Mouse (Mus musculus): Measurements from ENCODE around the gene Ntn5. TPM values are rescaled to one million over a fixed set of nuclear protein-coding genes. Genes with fewer than 3 reads are reported as not detected.

Gene Ntn5
- polyA plus RNA-seq, 1 experiment from 2014 or later = not detected

GRCm38 (mm10) chr7:45702809-45703520 is 19.1 kb downstream of the Ntn5 start:
- Histone ChIP-seq H3K27me3 (peaks cover 25% of the 10 kb centered on the region), H3K4me2 (peak overlapping the region; percentile 99), H3K9me3 (replicated peaks) (no peaks in the 10 kb centered on the region), H3K27ac (peak overlapping the region; percentile 90; the same call in 1 of the 2 replicates), H3K9ac (no peak overlapping the region), H3K36me3 (ENCODE audit: poor library complexity, severe bottlenecking) (no peaks in the 10 kb centered on the region), H3K4me3 (no peak overlapping the region), H3K4me1 (peaks cover 69% of the 10 kb centered on the region)
- 92% methylated on average over 17 of the region's 17 CpGs for WGBS
- no peak for ATAC-seq

GRCm38 (mm10) chr7:45703521-45704033 is 19.8 kb downstream of the Ntn5 start:
- peak overlapping the region; percentile 67 for H3K9ac ChIP-seq
- 35% methylated on average over 12 of the region's 12 CpGs for WGBS
- peaks cover 20% of the 10 kb centered on the region for H3K27me3 ChIP-seq
- peak overlapping the region; percentile 99 for H3K4me2 ChIP-seq
- H3K4me1 ChIP-seq = peaks cover 75% of the 10 kb centered on the region
- peak overlapping the region; percentile 90 for H3K27ac ChIP-seq
- H3K36me3 ChIP-seq (ENCODE audit: poor library complexity, severe bottlenecking) = no peaks in the 10 kb centered on the region
- H3K9me3 ChIP-seq (replicated peaks) = no peaks in the 10 kb centered on the region
- no peak for ATAC-seq
- H3K4me3 ChIP-seq = peak overlapping the region; percentile 57

- Histone ChIP-seq H3K9me3 (replicated peaks) (no peaks in the 10 kb centered on the region), H3K27ac (peak overlapping the region; percentile 90), H3K9ac (peak overlapping the region; percentile 67), H3K27me3 (peaks cover 15% of the 10 kb centered on the region), H3K4me1 (peaks cover 80% of the 10 kb centered on the region), H3K4me2 (peak overlapping the region; percentile 99), H3K36me3 (ENCODE audit: poor library complexity, severe bottlenecking) (no peaks in the 10 kb centered on the region), H3K4me3 (peak overlapping the region; percentile 57)
- peak; percentile 28 for ATAC-seq
- WGBS = 0% methylated on average over 13 of the region's 13 CpGs
Observed at GRCm38 (mm10) chr7:45704046-45704559, 20.3 kb downstream of the Ntn5 start.

DNA sequence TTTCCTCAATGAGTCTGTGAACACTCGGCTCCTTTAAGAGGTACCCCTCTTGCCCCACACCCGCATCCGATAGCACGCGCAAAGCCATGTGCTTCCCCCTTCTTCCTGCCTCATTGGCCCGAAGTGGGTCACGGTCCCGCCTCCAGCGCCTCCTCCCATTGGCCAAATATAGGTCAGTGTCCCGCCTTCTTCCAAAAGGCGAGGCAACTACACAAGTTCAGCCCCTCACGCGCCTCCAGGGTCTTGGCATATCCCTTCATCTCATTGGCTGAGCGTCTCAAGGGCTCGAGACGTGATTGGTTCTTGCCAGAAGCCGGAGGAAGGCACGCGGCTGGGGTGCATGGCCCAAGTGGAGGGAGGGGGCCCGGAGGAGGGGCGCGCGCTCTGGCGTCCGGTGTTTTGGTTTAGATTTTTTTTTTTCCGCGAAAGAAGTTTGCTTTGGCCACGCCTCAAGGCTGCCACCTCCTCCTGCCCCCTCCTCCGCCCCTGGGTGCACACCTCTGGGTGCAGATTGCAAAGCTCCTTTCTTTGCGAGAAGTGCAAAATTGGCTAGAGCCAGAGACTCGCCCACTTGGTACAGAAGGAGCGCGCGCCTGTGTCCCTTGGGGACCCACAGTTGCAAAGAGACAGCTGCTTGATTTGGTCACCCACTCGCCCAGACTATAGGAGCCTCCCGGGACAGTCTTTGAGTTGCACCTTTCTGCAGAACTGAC is 21.1 kb downstream of the Ntn5 start, which contains the start of gene Dbp:
Dbp (plus strand) TSS at position 359 of the 713 bp plus-strand sequence.
- Histone ChIP-seq H3K4me3 (peak within 1 kb of the TSS; percentile 57), H3K36me3 (ENCODE audit: poor library complexity, severe bottlenecking) (peaks cover 3% of the 10 kb centered on the region), H3K9me3 (replicated peaks) (no peaks in the 10 kb centered on the region), H3K27me3 (peaks cover 7% of the 10 kb centered on the region), H3K9ac (peak within 1 kb of the TSS; percentile 83), H3K27ac (peak within 1 kb of the TSS; percentile 90), H3K4me1 (peaks cover 81% of the 10 kb centered on the region), H3K4me2 (peak within 1 kb of the TSS; percentile 99)
- ATAC-seq = peak; percentile 89
- WGBS = under 1% methylated on average over 36 of the region's 36 CpGs

DNA sequence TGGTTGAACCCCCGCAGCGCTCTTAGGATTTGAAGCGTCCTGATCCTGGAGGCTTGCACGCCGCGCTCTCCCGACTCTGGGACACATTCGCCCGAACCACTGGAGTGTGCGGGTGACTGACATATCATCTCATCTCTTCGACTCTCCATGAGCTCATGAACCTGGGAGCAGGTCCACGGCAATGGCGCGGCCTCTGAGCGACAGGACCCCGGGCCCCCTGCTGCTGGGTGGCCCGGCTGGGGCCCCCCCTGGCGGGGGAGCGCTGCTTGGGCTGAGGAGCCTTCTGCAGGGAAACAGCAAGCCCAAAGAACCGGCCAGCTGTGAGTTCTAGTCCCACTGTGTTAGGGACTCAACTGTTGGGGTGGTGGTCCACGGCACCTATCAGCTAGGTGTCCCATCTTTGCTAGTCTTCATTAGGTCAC is 21.6 kb downstream of the Ntn5 start:
- under 1% methylated on average over 21 of the region's 21 CpGs for WGBS
- H3K4me1 ChIP-seq = peaks cover 81% of the 10 kb centered on the region
- no peak for ATAC-seq
- peak overlapping the region; percentile 55 for H3K27ac ChIP-seq
- peaks cover 9% of the 10 kb centered on the region for H3K36me3 ChIP-seq (ENCODE audit: poor library complexity, severe bottlenecking)
- peaks cover 2% of the 10 kb centered on the region; the same call in 1 of the 2 replicates for H3K27me3 ChIP-seq
- H3K9me3 ChIP-seq (replicated peaks) = no peaks in the 10 kb centered on the region
- H3K4me3 ChIP-seq = peak overlapping the region; percentile 57
- H3K4me2 ChIP-seq = peak overlapping the region; percentile 99
- peak overlapping the region; percentile 83 for H3K9ac ChIP-seq

DNA sequence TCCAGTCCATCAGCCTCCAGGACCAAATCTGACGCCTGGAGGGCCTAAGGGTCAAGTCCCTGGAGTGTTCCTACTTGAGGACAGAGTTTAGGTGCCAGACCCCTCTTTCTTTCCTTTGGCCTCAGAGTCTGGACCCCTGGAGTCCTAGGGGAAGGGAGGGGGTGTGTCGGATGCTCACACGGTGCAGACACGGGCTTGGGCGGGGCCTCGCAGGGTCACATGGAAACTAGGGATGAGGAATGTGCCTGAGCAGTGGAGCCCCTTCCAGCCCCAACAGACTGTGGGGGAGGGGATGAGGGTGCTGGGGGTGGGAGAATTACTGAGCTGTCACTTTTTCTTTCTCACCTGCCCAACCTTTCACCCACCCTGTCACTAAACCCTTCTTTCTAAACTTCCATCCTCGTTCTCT is 22.1 kb downstream of the Ntn5 start:
- under 1% methylated on average over 7 of the region's 7 CpGs for WGBS
- no peak for ATAC-seq
- Histone ChIP-seq H3K4me3 (peak overlapping the region; percentile 57), H3K9me3 (replicated peaks) (no peaks in the 10 kb centered on the region), H3K4me2 (peak overlapping the region; percentile 99), H3K9ac (peak overlapping the region; percentile 83), H3K4me1 (peaks cover 81% of the 10 kb centered on the region), H3K27ac (0 out of 2 replicates have a peak overlapping the region, but pooled peaks have one; percentile 55), H3K36me3 (ENCODE audit: poor library complexity, severe bottlenecking) (peaks cover 13% of the 10 kb centered on the region), H3K27me3 (no peaks in the 10 kb centered on the region)

GRCm38 (mm10) chr7:45706721-45707241 is 23.0 kb downstream of the Ntn5 start:
- Histone ChIP-seq H3K27me3 (no peaks in the 10 kb centered on the region), H3K27ac (peak overlapping the region; percentile 75), H3K9me3 (replicated peaks) (no peaks in the 10 kb centered on the region), H3K4me1 (peaks cover 72% of the 10 kb centered on the region), H3K9ac (peak overlapping the region; percentile 83), H3K4me2 (peak overlapping the region; percentile 99), H3K4me3 (peak overlapping the region; percentile 57), H3K36me3 (ENCODE audit: poor library complexity, severe bottlenecking) (peaks cover 22% of the 10 kb centered on the region)
- no peak for ATAC-seq
- under 1% methylated on average over 44 of the region's 45 CpGs for WGBS

DNA sequence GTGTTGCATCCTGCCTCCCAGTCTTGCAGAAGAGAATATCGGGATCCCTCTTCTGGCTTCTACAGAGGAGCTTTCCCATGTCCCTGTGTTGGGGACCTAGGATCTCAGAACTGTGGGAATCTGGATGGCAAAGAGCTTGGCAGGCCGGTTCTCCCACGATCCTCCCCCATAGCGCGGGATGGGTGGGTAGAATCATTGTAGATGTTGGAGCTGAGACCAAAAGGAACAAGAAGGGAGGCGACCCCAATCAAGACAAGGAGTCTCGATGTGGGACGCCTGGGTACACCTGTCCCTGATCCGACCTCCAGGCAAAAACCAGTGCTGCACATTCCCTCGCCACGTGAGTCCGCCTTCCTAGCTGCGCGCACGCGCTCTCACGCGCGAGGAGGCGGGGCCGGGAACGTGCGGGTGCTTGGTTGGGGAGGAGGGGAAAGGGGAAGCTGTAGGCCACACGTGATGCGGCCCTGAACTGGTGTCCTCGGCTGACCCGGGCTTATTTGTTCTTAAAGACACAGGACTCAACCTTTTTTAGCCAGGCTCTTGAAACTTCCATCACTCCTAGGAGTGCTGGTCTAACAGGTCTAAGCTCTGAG is 23.6 kb downstream of the Ntn5 start:
- Histone ChIP-seq H3K9me3 (replicated peaks) (no peaks in the 10 kb centered on the region), H3K9ac (peak overlapping the region; percentile 57), H3K27me3 (no peaks in the 10 kb centered on the region), H3K27ac (peak overlapping the region; percentile 75), H3K4me2 (peak overlapping the region; percentile 99), H3K4me3 (peak overlapping the region; percentile 57), H3K4me1 (peaks cover 72% of the 10 kb centered on the region), H3K36me3 (ENCODE audit: poor library complexity, severe bottlenecking) (peaks cover 29% of the 10 kb centered on the region)
- no peak for ATAC-seq
- WGBS = under 1% methylated on average over 27 of the region's 27 CpGs

DNA sequence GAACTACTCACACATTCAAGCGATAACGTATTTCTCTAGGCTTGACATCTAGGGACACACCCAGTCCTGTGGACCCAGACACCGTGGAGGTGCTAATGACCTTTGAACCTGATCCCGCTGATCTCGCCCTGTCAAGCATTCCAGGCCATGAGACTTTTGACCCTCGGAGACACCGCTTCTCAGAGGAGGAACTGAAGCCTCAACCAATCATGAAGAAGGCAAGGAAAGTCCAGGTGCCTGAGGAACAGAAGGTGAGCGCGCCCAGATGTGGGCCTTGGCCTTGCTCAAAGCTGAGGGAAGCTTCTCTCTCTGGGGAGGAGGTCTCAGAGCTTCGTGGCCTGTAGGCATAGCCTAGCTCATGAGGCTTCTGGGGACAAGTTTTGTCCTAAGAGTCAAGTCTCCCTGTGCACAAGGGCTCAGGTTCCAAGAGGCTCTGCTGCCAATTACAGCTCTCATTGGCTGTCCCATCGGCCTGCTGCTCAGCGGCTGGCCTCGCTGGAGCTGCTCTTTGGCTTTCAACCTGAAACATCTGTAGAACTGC is 24.5 kb downstream of the Ntn5 start:
- Histone ChIP-seq H3K9ac (peak overlapping the region; percentile 6), H3K4me2 (peak overlapping the region; percentile 99), H3K9me3 (replicated peaks) (no peaks in the 10 kb centered on the region), H3K4me1 (peaks cover 68% of the 10 kb centered on the region), H3K27me3 (no peaks in the 10 kb centered on the region), H3K36me3 (ENCODE audit: poor library complexity, severe bottlenecking) (peaks cover 37% of the 10 kb centered on the region), H3K27ac (peak overlapping the region; percentile 59), H3K4me3 (no peak overlapping the region)
- no peak for ATAC-seq
- WGBS = 59% methylated on average over 13 of the region's 13 CpGs

DNA sequence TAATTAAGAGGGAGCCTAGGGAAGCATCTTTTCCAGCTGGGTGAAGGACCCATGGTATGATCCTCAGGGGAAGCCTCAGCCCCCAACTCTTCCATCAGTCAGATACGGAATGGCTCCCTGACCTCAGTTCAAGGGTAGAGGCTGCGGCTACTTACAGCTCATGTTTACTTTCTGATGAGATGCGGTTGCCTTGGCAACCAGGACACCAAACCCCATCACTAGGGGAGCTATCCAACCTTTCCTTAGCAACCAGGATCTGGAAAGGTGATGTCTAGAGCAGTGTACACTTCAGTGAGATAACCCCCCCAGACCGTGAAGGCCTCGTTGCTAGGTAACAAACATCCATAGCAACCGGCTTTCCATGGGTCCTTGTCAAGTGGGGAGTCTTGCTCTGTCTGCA is 25.2 kb downstream of the Ntn5 start:
- WGBS = 49% methylated on average over 6 of the region's 6 CpGs
- 0 out of 2 replicates have a peak, but pooled peaks have one; percentile 3 for ATAC-seq
- no peaks in the 10 kb centered on the region for H3K27me3 ChIP-seq
- H3K4me3 ChIP-seq = no peak overlapping the region
- H3K9me3 ChIP-seq (replicated peaks) = no peaks in the 10 kb centered on the region
- peak overlapping the region; percentile 99; the same call in 1 of the 2 replicates for H3K4me2 ChIP-seq
- H3K36me3 ChIP-seq (ENCODE audit: poor library complexity, severe bottlenecking) = peaks cover 40% of the 10 kb centered on the region
- no peak overlapping the region for H3K9ac ChIP-seq
- peaks cover 62% of the 10 kb centered on the region for H3K4me1 ChIP-seq
- peak overlapping the region; percentile 65 for H3K27ac ChIP-seq

GRCm38 (mm10) chr7:45709677-45710355 is 26.0 kb downstream of the Ntn5 start:
- peak overlapping the region; percentile 99; the same call in 1 of the 2 replicates for H3K4me2 ChIP-seq

More at GRCm38 (mm10) chr7:45709677-45710355, 26.0 kb downstream of the Ntn5 start:
- H3K36me3 ChIP-seq (ENCODE audit: poor library complexity, severe bottlenecking) = peaks cover 40% of the 10 kb centered on the region
- peaks cover 66% of the 10 kb centered on the region for H3K4me1 ChIP-seq
- no peaks in the 10 kb centered on the region for H3K9me3 ChIP-seq (replicated peaks)
- H3K27me3 ChIP-seq = no peaks in the 10 kb centered on the region
- H3K4me3 ChIP-seq = no peak overlapping the region
- 77% methylated on average over 14 of the region's 14 CpGs for WGBS
- ATAC-seq = no peak
- H3K27ac ChIP-seq = peak overlapping the region; percentile 65
- H3K9ac ChIP-seq = peak overlapping the region; percentile 26; the same call in 1 of the 2 replicates
